ENCODE assay signal across 12 mouse cellular contexts in genomic region chr16:26782331-26782730, GRCm38 (mm10).
DNase-seq lines count a peak whose midpoint lies in the region; ATAC-seq and TF ChIP-seq lines count a peak whose summit lies in the region.
"Had no signal": no experiment of that assay in that cellular context is flagged by ENCODE, and none has a peak within 500 bp of the region (broad histone marks: within the 10 kb centered on the region; RNA-seq: fewer than 3 reads in every experiment).

No protein-coding gene starts in this region.

- no peaks in the 10 kb centered on the region for H3K36me3 ChIP-seq in E14TG2a.4 (ENCODE audit: insufficient read depth, low read length)
- no peaks in the 10 kb centered on the region for H3K36me3 ChIP-seq in forebrain, embryonic 12.5 days (replicated peaks)
- H3K36me3 ChIP-seq: embryonic facial prominence, embryonic 13.5 days; kidney, embryonic 15.5 days had no signal

- no peak overlapping the region for H3K27ac ChIP-seq in forebrain, embryonic 12.5 days
- H3K27ac ChIP-seq: embryonic facial prominence, embryonic 13.5 days; kidney, embryonic 15.5 days had no signal

- no peak overlapping the region for H3K9ac ChIP-seq in forebrain, embryonic 12.5 days
- H3K9ac ChIP-seq: embryonic facial prominence, embryonic 13.5 days; kidney, embryonic 15.5 days had no signal

- TF ChIP-seq CTCF in E14TG2a.4 (conservative IDR thresholded peaks at IDR 0.05; ENCODE audit: low read length) = peak; percentile 19; the same call in 1 of the 2 replicates

- no peaks in the 10 kb centered on the region for H3K27me3 ChIP-seq in E14TG2a.4 (ENCODE audit: insufficient read depth, low read length)
- no peaks in the 10 kb centered on the region for H3K27me3 ChIP-seq in forebrain, embryonic 12.5 days
- H3K27me3 ChIP-seq: embryonic facial prominence, embryonic 13.5 days; kidney, embryonic 15.5 days had no signal

- no peaks in the 10 kb centered on the region for H3K4me1 ChIP-seq in E14TG2a.4 (replicated peaks; ENCODE audit: low read depth, low read length)
- no peaks in the 10 kb centered on the region for H3K4me1 ChIP-seq in forebrain, embryonic 12.5 days
- H3K4me1 ChIP-seq: embryonic facial prominence, embryonic 13.5 days; kidney, embryonic 15.5 days had no signal

- 78% methylated on average over 2 of the region's 2 CpGs for WGBS in forebrain, embryonic 12.5 days

- ATAC-seq in forebrain, embryonic 12.5 days (ENCODE audit: low FRiP score) = no peak

- peak; percentile 23 to 29 for DNase-seq in cerebellum, postnatal 14 days
- DNase-seq in cerebellum, adult 11 months = no peak
- DNase-seq in layer of hippocampus, adult 11-12 months (ENCODE audit: low spot score) = peak; percentile 35
- DNase-seq in layer of hippocampus, adult 8-10 months (ENCODE audit: low spot score in 2 of 2) = no peak
- DNase-seq in embryo, embryonic 9.5 days (ENCODE audit: extremely low spot score) = peak; percentile 13
- no peak for DNase-seq in B cell, adult 2 months
- DNase-seq: liver; right cerebral cortex, adult 18-20 months had no signal

- H3K4me2 ChIP-seq in forebrain, embryonic 12.5 days = no peak overlapping the region
- H3K4me2 ChIP-seq: embryonic facial prominence, embryonic 13.5 days; kidney, embryonic 15.5 days had no signal

- H3K4me3 ChIP-seq in E14TG2a.4 (replicated peaks; ENCODE audit: low read length) = no peak overlapping the region
- H3K4me3 ChIP-seq in forebrain, embryonic 12.5 days (replicated peaks) = no peak overlapping the region
- H3K4me3 ChIP-seq: embryonic facial prominence, embryonic 13.5 days; kidney, embryonic 15.5 days had no signal

- no peaks in the 10 kb centered on the region for H3K9me3 ChIP-seq in E14TG2a.4 (ENCODE audit: low read length)
- H3K9me3 ChIP-seq in forebrain, embryonic 12.5 days = no peaks in the 10 kb centered on the region
- H3K9me3 ChIP-seq: embryonic facial prominence, embryonic 13.5 days; kidney, embryonic 15.5 days had no signal

Comparison
In these comparisons a context has a peak if more than half of its experiments do, and no peak if none do; other contexts are left out.
1. DNase-seq: peak in cerebellum, postnatal 14 days (2 of 2), layer of hippocampus, adult 11-12 months (single experiment) and embryo, embryonic 9.5 days (single experiment); none in cerebellum, adult 11 months (single experiment), layer of hippocampus, adult 8-10 months (0 of 2) and B cell, adult 2 months (0 of 2).